Mouse (Mus musculus) cerebellum, postnatal 4 days (tissue): ENCODE data around the gene Nelfe.
"Not testable (repeated sequence)": the region's sequence is repeated elsewhere in the genome, so short reads cannot be mapped to it uniquely, and the experiment has no call there.

Experiments used
- DNase-seq, 2 experiments: peaks; one replicate each; pipeline ENCODE4 v3.0.0; 2022; ENCODE audit warnings: low spot score in 2 of 2, mixed read lengths in 1 of 2

Nelfe gene

DNA sequence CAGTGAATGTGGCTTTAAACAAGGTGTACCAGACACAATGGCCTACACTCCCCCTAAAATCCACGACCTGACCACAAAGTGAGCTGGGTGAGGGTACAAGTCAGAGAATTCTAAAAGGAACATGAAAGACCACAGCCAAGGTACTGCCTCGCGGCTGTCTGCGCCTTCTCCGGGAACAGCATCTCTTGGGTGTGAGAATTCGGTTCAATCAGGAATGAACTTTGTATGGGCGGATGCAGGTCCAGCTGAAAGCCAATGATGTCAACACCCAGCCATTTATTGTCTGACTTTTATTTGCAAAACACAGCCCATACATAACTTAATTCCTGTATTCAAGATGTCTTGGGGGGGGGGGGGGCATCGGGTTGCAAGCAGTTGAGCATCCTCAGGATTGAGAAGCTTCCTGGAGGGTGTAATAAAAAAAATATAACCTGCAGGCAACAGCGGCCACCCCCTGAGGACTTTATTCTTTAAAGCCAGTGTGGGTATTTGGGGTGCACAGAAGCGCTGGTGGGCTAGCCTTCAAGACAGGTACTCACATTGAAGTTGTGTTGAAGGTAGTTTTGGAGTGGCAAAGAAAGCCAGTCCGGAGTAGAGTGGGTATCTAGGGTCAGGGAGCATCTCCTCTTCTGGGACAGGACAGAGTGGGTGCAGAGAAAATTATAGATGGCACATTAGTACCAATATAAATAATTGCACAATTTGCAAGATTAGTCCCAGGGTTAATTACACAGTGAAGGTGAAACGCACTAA is 43.1 kb downstream of the Nelfe start:
- DNase-seq = no peak

DNA sequence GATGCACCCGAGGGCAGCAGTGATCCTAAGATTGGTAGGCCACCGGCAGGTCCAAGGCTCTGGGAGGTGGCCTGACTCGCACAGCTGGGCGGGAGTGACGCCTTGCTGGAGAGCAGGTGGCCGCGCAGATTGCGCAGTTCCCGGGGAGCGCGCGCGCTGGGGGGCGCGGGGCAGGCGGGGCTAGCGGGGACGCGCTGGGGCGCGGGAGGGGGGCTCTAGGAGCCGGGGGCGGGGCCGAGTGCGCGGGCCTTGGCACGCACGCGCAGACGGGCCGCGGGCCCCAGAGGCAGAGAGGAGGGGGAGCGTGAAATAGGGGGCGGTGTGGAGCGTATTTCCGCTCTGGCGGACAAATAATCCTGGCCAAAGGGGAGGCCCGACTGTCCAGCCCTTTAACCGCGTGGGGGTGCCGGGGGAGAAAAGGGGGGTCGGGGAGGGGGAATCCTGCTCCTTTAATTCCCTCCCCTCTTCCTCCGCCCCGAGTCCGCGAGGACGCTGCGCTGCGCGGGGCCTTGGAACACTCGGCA is 43.9 kb downstream of the Nelfe start:
- DNase-seq = peak; percentile 93 to 95

DNA sequence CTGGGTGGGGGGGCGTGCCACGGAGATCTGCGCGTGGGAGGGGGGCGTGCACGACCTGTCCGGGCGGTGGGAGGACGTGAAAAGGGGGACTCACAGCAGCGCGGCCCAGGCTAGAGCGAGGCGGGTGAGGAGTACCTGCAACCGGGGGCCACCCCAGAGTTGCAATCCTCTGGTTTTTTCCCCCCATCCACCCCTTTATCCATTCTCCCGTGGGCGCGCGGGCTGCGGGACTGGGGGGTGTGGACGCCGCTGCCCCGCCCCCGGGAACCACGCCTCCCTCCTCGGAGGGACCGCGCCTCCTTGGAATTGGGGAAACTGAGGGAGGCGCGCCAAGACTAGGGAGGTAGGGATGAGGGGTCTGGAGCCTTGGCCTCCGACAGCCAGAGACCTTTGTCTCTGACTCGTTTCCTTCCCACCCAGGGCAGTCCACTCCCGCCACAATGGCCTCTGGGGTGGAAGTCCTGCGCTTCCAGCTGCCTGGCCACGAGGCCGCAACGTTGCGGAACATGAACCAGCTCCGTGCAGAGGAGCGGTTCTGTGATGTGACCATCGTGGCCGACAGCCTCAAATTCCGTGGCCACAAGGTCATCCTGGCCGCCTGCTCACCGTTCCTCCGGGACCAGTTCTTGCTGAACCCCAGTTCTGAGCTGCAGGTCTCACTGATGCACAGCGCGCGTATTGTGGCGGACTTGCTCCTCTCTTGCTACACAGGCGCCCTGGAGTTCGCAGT is 44.8 kb downstream of the Nelfe start:
- peak; percentile 43 to 52 for DNase-seq

DNA sequence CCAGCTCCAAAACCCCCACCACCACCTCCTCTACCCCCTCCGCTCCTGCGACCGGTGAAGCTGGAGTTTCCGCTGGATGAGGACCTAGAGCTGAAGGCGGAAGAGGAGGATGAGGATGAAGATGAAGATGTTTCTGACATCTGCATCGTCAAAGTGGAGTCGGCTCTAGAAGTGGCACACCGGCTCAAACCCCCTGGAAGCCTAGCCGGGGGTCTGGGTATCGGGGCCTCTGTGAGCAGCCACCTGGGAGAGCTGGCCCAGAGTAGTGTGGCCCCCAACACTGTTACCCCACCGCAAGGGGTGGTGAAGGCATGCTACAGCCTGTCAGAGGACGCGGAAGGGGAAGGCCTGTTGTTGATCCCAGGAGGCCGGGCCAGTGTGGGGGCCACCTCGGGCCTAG is 45.5 kb downstream of the Nelfe start:
- no peak for DNase-seq

DNA sequence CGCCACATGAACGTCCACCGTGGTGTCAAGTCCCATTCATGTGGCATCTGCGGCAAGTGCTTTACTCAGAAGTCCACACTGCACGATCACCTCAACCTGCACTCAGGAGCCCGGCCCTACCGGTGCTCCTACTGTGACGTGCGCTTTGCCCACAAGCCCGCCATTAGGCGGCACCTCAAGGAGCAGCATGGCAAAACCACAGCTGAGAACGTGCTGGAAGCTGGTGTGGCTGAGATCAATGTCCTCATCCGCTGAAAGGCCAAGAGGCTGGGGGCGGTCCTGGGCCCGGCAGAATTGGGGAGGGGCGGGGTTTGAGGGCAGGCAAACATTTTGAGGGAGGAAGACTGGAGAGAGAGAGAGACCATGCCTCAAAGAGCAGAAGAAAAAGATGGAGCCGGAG is 46.2 kb downstream of the Nelfe start:
- DNase-seq = no peak

DNA sequence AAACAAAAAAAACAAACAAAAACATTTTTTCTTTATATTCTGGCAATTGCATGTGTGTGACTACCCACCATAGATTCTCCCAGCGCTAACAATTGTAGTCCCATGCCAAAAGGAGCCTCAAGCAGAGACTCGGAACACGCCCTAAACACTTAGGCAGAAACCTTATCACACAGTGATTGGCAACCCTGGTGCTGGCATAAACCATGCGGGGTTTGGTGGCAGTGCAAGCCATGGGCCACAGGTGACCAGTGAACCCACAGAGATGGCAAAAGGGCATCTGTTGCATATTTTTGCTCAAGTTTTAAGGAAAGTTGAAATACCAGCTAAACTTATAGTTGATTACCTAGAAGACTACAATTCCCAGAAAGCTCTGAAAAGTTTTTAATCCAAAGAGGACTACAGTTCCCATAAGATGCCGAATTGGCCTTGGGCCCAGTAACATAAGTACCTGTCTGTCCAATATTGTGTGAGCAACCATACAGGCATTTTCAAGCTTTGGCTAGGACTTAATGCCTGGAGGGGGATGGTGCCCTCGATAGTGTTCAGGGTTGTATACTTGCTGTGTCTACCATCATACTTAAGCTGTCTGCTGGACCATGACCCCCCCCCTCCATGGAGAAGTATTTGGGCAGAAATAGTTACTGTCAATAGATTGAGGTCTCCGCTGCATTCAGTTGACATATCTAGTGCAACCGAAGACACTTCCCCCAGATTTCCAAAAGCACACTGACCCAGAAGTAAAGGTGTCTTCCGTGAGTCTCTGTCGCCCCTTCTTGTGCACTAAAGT is 47.4 kb downstream of the Nelfe start:
- no peak for DNase-seq

DNA sequence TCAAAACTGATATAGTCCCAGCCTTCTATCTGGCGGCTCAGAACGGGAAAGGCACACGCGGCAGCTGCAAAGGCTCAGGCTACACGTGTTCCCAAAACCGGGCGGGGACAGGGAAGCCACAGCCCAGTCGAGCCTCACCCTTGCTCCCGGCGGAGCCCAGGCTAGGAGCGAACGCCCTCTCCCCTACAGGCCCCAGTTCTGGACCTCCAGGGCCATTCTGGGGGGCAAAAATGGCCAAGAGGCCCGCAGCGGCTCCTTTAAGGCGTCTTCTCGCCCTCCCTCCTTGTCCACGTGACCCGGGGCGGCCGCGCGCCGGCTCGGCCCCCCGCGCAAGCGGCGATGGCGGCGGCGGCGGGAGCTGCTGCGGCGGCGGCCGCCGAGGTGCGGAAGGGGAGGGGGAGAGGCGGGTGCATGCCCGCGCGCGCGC is 48.0 kb downstream of the Nelfe start, which contains the start of the genes C2 and Ehmt2:
TSS of gene C2 (minus strand) at position 106 of the 427 bp plus-strand sequence.
TSS of gene Ehmt2 (plus strand) at position 310 of the 427 bp plus-strand sequence.
- peak; percentile 64 to 81 for DNase-seq

DNA sequence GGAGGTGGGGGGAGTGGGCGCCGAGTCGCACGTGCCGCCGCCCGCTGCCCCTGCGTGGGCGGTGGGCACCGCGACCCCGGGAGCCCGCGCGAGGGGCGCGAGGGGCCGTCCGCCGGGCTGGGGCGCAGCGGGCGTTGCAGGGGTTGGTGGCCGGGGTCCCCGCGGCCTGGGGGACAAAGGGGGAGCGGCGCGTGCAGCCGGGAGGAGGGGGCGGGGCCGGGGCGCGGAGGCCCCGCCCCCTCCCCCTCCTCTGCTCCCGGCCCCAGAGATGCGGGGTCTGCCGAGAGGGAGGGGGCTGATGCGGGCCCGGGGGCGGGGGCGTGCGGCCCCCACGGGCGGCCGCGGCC is 48.5 kb downstream of the Nelfe start:
- no peak for DNase-seq

DNA sequence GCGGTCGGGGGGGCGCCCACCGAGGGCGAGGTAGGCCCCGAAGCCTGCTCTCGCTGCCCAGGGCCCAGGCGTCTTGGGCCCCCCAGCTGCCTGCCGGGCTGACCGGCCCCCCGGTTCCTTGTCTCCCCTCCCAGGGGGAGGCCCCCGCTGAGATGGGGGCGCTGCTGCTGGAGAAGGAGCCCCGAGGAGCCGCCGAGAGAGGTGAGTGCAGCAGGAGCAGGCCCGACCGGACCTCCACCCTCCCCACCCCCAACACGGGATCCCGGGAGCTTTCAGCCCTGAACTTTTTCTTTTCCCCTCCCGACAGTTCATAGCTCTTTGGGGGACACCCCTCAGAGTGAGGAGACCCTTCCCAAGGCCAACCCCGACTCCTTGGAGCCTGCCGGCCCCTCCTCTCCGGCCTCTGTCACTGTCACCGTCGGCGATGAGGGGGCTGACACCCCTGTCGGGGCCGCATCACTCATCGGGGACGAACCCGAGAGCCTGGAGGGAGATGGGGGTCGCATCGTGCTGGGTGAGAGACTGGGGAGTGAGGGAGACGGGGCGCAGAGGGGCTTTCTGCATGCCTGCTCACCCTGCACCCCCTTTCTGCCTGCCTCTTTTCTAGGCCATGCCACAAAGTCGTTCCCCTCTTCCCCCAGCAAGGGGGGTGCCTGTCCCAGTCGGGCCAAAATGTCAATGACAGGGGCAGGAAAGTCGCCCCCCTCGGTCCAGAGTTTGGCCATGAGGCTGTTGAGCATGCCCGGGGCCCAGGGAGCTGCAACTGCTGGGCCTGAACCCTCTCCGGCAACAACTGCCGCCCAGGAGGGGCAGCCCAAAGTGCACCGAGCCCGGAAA is 49.1 kb downstream of the Nelfe start:
- peak in 1 of 2 experiments; percentile 37 for DNase-seq

DNA sequence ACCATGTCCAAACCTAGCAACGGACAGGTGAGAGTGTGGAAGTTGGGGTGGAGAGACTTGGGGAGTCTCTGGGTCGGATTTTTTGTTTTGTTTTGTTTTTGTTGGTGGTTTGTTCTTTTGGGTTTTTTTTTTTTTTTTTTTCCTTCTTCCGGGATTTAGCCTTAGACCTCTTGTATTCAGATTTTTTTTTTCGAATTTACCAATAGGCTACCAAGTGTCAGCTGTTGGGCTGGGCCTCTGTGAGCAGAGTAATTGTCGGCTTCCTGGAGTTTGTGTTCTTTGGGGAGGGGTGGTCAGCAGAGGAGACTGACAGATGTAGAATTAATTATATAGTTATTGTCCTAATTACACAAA is 49.7 kb downstream of the Nelfe start:
- DNase-seq = no peak

DNA sequence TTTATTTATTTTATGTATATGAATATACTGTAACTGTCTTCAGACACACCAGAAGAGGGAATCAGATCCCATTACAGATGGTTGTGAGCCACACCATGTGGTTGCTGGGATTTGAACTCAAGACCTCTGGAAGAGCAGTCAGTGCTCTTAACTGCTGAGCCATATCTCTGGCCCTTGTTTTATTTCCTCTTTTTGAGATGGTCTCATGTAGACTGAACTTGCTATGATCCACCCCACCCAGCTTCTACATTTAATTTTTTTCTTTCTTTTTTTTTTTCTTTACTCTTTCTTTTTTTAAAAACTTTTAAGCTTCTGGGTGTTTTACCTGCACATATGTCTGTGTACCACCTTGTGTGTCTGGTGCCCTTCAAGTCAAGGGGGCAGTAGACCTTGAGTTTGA is 50.6 kb downstream of the Nelfe start:
- DNase-seq = not testable (repeated sequence)

DNA sequence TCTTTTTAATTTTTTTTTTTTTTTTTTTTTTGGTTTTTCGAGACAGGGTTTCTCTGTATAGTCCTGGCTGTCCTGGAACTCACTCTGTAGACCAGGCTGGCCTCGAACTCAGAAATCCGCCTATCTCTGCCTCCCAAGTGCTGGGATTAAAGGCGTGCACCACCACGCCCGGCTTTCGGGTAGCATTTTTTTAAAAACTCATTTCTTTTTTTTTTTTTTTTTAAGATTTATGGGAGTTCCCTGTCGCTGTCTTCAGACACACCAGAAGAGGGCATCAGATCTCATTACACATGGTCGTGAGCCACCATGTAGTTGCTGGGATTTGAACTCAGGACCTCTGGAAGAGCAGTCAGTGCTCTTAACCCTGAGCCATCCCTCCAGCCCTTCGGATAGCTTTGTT is 51.8 kb downstream of the Nelfe start:
- DNase-seq = not testable (repeated sequence)

DNA sequence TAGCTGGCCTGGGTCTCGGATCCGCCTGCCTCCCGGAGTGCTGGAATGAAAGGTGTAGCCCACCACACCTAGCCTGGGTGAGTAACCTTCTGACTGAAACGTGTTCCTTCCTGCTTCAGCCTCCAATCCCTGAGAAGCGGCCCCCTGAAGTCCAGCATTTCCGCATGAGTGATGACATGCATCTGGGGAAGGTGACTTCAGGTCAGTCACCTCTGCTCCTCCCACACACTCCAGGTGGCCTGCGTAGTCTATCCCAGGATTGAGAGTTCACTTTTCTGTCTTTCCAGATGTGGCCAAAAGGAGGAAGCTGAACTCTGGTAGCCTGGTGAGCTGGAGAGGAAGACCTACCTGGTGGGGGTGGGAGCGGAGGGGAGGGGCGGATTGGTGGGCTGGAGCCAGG is 52.7 kb downstream of the Nelfe start:
- no peak for DNase-seq
